Mouse (Mus musculus) heart, adult 2 months (tissue): ENCODE measurements around the gene Lsm4.

Experiments
- CTCF ChIP-seq: fragments of 200-600 bp; IDR thresholded peaks from 2 replicates; pipeline ENCODE4 v1.8.1; 2022; ENCODE audit warnings: antibody characterized with exemption, mild to moderate bottlenecking, moderate library complexity
- POLR2A ChIP-seq: fragments of 200-500 bp; IDR thresholded peaks from 2 replicates; pipeline ENCODE4 v1.6.1; 2011; ENCODE audit warnings: mild to moderate bottlenecking, low read depth, low read length, control low read depth; ENCODE audit not compliant: insufficient read depth

DNA sequence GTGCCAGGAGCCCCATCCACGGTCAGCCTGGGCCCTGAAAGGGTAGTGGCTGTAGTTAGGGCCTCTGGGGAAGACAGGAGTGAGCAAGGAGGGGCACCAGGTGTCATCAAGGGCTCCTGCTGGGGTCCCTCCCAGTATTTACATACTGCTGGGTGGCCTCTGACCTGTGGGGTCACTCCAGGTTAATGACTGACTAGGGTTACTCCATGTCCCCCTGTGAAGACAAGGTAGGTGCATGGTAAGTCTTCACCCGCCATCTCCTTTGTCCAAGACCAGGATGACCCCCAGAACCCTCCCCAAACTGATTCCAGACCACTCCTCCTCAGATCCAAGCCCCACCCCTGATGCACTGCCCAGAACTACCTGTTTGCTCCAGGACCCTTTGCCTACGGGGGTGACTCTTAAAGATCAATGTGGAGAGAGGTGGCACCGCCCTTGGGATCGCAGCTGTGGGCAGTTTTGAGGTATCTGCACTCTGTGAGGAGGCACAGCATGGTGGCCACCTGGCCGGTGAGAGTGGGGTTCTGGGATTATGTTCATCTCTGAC lies 40.6 kb upstream of the Lsm4 start, which contains the start of gene Gdf15:
- TF ChIP-seq CTCF: no peak
- TF ChIP-seq POLR2A: no peak
